Mouse (Mus musculus): ENCODE results near the gene Atp2b2. TPM values are rescaled to one million over a fixed set of nuclear protein-coding genes. Genes with fewer than 3 reads are reported as not detected.

The Atp2b2 gene
- polyA plus RNA-seq, 1 experiment from 2014 or later, result 0.06 TPM

DNA sequence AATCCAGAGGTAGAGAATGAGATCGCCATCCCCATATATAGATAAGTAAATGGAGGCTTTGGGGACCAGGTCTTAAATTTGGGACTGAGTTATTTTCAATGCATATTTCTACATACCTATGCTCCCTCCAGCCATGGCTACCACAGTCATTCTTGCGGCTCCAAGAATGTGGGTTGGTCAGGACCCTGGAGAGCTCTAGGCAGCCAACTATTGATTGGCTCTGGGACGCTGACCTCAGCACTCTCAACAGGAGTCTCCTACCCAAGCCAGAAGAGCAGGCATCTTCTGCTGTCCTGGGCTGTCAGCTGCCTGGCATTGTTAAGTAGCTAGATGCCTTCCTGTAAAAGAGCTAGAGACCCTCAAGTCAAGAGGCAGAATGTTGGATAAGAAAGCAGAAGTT is 79.6 kb downstream of the Atp2b2 start:
- WGBS, result 5% methylated on average over 3 of the region's 3 CpGs
- Histone ChIP-seq H3K27ac (no peak overlapping the region), H3K36me3 (no peaks in the 10 kb centered on the region), H3K9me3 (no peaks in the 10 kb centered on the region), H3K27me3 (ENCODE audit: insufficient read depth, poor library complexity, severe bottlenecking) (peaks cover 8% of the 10 kb centered on the region), H3K4me3 (no peak overlapping the region), H3K4me1 (no peaks in the 10 kb centered on the region)
- peak; percentile 86 for DNase-seq (ENCODE audit: low spot score)

DNA sequence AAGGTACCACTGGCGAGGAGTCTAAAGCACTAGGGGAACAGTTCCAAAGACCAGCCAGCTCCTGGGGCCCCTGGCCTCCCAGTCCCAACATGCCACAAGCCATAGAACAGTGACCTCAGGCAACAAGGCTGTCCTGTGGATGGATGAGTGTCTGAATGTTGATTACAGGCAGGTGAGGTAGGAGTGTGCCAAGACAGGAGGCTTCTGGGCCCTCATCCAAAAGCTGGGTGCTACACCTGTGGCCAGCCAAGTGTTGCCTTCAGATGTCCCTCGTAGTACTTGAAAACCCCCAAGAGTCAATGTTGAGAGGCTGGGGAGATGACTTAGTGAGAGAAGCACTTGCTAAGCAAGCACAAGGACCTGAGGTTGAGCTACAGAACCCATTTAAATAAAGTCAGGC is 80.8 kb downstream of the Atp2b2 start:
- Histone ChIP-seq H3K9me3 (no peaks in the 10 kb centered on the region), H3K36me3 (no peaks in the 10 kb centered on the region), H3K4me1 (peaks cover 2% of the 10 kb centered on the region; the same call in 1 of the 2 replicates), H3K27me3 (ENCODE audit: insufficient read depth, poor library complexity, severe bottlenecking) (peaks cover 15% of the 10 kb centered on the region), H3K27ac (no peak overlapping the region), H3K4me3 (no peak overlapping the region)
- 72% methylated on average over 2 of the region's 2 CpGs for WGBS
- no peak for DNase-seq (ENCODE audit: low spot score)

DNA sequence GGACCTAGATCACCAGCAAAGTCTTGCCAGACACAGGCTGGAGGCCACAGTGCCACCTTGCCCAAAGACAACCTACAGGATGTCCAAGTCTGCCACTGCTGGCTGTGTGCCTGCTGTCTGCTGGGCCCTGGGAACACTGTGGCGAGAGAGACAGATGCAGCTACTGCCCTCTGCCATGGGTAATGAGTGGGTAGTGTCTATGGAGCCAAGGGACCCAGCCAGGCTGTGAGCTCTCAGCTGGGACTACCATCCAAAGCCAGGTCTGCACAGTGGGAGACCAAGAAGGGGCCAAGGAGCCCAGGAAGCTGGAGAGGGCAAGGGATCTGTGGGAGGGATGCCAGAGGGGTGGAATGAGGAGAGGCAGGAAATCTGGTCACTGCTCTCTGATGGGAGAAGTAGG is 83.1 kb downstream of the Atp2b2 start:
- Histone ChIP-seq H3K9me3 (no peaks in the 10 kb centered on the region), H3K27ac (no peak overlapping the region), H3K36me3 (no peaks in the 10 kb centered on the region), H3K4me1 (peaks cover 4% of the 10 kb centered on the region; the same call in 1 of the 2 replicates), H3K4me3 (no peak overlapping the region), H3K27me3 (ENCODE audit: insufficient read depth, poor library complexity, severe bottlenecking) (peaks cover 16% of the 10 kb centered on the region)
- WGBS, result 59% methylated on average over 1 of the region's 1 CpGs
- DNase-seq (ENCODE audit: low spot score), result no peak

DNA sequence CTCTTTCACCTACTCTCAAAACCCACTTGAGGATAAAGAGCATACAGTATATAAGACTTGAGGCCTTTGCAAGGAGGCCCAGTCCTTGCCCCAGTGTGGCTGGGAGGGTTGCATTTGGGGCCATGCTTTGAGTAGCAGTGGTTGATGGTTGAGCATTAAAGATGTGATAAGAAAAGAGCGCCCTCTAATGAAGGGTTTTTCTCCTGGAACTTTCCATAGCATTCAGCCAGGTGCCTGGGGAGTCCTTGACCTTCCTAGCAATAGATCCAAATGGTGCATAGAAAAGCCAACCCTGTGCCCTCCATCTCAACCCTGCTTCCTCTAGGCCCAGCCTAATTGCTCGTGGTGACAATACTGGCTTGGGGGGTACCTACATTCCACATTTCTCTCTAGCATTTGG is 83.7 kb downstream of the Atp2b2 start:
- H3K27ac ChIP-seq, result no peak overlapping the region
- no peak for DNase-seq (ENCODE audit: low spot score)
- no peak overlapping the region for H3K4me3 ChIP-seq
- H3K36me3 ChIP-seq, result no peaks in the 10 kb centered on the region
- 56% methylated on average over 2 of the region's 2 CpGs for WGBS
- H3K27me3 ChIP-seq (ENCODE audit: insufficient read depth, poor library complexity, severe bottlenecking), result peaks cover 16% of the 10 kb centered on the region
- H3K4me1 ChIP-seq, result peaks cover 4% of the 10 kb centered on the region; the same call in 1 of the 2 replicates
- no peaks in the 10 kb centered on the region for H3K9me3 ChIP-seq

DNA sequence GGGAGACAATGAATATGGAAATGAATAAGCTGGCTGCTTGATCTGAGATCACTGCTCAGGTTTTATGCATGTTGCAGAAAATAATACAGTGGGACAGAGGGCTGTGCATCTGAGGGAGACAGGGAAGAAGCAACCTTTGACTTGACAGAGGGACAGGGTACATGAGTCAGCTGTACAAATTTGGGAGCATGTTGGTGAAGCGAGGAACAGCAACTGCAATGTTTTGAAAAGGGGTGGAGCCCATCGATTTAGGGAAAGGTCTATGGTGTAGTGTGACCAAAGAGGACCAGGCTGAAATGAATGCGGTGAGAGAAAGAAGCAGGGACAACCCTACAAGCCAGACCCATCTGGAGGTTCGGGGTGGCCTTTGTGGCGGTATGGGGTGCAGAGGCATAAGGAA is 84.4 kb downstream of the Atp2b2 start:
- 73% methylated on average over 5 of the region's 5 CpGs for WGBS
- no peak overlapping the region for H3K4me3 ChIP-seq
- no peak for DNase-seq (ENCODE audit: low spot score)
- H3K27ac ChIP-seq, result no peak overlapping the region
- no peaks in the 10 kb centered on the region for H3K9me3 ChIP-seq
- peaks cover 4% of the 10 kb centered on the region; the same call in 1 of the 2 replicates for H3K4me1 ChIP-seq
- peaks cover 16% of the 10 kb centered on the region for H3K27me3 ChIP-seq (ENCODE audit: insufficient read depth, poor library complexity, severe bottlenecking)
- no peaks in the 10 kb centered on the region for H3K36me3 ChIP-seq

DNA sequence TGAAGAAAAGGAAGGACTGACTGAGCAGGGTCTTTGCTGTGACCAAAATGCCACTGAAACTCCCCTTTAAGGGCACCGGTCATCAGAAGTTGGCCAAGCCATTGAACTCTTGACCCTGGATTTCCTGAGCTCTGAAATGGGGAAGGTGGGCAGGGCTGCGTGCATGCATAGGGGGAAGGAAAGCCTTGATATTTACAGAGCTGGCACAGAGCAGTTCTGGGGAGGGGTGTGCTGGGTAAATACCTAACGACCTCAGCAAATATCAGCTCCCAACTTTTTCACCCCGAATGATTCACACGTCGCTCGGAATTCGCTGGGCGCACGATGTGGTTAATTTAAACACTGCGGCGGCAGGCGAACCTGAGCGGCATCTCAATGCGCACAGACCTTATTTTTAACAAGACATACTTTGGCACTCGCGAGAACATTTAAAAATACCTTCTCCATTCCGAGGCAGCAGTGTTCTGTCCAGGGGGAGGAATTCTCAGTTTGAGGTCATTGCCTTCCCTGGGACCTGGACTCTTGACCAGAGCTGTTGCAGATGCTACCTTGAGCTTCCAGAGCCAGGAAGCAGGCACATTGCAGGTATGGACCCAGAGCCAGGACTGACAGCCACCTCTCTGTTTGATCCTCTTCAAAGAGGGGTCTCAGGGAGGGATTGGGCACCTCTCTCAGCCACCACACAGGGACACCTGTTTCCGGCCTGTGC is 85.0 kb downstream of the Atp2b2 start:
- Histone ChIP-seq H3K4me1 (peaks cover 4% of the 10 kb centered on the region; the same call in 1 of the 2 replicates), H3K27me3 (ENCODE audit: insufficient read depth, poor library complexity, severe bottlenecking) (peaks cover 16% of the 10 kb centered on the region), H3K27ac (no peak overlapping the region), H3K4me3 (no peak overlapping the region), H3K9me3 (no peaks in the 10 kb centered on the region), H3K36me3 (no peaks in the 10 kb centered on the region)
- WGBS, result 81% methylated on average over 19 of the region's 19 CpGs
- no peak for DNase-seq (ENCODE audit: low spot score)

DNA sequence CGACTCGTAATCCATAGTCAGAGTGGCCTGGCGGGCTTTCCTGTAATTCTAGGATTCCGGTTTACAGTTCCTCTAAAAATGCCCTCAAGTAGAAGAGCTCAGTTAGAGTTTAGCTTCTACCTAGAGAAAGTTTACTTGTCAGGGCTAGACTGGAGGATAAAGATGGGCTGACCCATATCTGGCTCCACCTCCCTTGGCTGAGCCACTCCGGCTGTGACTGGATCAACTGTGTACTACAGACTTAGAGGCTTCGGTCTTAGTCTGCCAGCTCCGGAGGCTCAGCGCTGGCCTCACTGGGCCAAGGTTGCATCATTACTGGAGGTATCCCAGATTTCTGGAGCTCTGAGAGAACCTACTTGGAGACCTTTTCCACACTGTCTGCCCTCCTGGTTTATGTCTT is 94.9 kb downstream of the Atp2b2 start:
- H3K36me3 ChIP-seq, result no peaks in the 10 kb centered on the region
- H3K27ac ChIP-seq, result no peak overlapping the region
- H3K27me3 ChIP-seq (ENCODE audit: insufficient read depth, poor library complexity, severe bottlenecking), result peaks cover 6% of the 10 kb centered on the region; the same call in 1 of the 2 replicates
- no peak for DNase-seq (ENCODE audit: low spot score)
- 85% methylated on average over 8 of the region's 8 CpGs for WGBS
- H3K9me3 ChIP-seq, result no peaks in the 10 kb centered on the region
- H3K4me3 ChIP-seq, result no peak overlapping the region
- no peaks in the 10 kb centered on the region for H3K4me1 ChIP-seq

DNA sequence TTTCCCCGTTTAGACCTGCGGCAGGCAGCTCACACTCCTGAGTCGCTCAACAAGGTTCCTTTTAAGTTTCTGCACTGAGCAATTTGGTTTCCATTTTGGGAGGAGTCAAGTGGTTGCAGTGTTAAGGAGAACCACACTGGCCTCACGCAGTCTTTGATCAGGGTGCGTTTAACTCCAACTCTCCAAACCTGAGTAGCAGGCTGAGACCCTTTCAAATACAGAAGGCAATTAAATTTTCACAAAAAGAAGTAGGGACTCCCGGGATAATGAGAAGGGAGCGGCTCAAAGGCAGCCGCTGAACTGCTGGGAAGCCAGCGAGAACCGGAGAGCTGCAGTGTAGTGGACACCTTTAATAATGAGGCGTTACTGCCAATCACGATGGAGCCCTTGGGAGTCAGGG is 100.1 kb downstream of the Atp2b2 start:
- no peaks in the 10 kb centered on the region for H3K9me3 ChIP-seq
- H3K4me3 ChIP-seq, result no peak overlapping the region
- H3K4me1 ChIP-seq, result no peaks in the 10 kb centered on the region
- peaks cover 18% of the 10 kb centered on the region; the same call in 1 of the 2 replicates for H3K27me3 ChIP-seq (ENCODE audit: insufficient read depth, poor library complexity, severe bottlenecking)
- no peaks in the 10 kb centered on the region for H3K36me3 ChIP-seq
- WGBS, result 56% methylated on average over 12 of the region's 12 CpGs
- H3K27ac ChIP-seq, result no peak overlapping the region
- DNase-seq (ENCODE audit: low spot score), result no peak

DNA sequence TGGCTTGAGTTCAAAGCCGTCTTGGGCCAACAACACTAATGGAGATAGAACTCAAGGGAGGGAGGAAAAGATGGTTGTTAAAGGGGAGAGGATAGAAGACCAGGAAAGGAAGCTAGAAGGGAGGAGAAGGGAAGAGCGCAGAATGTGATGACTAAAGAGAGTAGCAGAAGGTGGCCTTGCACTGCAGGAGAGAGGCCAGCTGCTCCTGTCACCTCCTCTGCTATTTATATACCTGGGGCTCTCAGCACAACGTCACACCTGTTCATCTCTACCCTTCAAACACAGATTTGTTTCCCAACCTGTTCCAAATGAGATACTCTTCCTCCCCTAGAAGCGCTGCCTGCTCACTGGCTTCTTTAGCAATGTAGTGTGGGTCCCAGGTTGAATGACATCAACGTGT is 101.1 kb downstream of the Atp2b2 start:
- Histone ChIP-seq H3K4me1 (no peaks in the 10 kb centered on the region), H3K27me3 (ENCODE audit: insufficient read depth, poor library complexity, severe bottlenecking) (peaks cover 18% of the 10 kb centered on the region; the same call in 1 of the 2 replicates), H3K9me3 (no peaks in the 10 kb centered on the region), H3K36me3 (no peaks in the 10 kb centered on the region), H3K4me3 (no peak overlapping the region), H3K27ac (no peak overlapping the region)
- WGBS, result 72% methylated on average over 5 of the region's 5 CpGs
- DNase-seq (ENCODE audit: low spot score), result no peak

DNA sequence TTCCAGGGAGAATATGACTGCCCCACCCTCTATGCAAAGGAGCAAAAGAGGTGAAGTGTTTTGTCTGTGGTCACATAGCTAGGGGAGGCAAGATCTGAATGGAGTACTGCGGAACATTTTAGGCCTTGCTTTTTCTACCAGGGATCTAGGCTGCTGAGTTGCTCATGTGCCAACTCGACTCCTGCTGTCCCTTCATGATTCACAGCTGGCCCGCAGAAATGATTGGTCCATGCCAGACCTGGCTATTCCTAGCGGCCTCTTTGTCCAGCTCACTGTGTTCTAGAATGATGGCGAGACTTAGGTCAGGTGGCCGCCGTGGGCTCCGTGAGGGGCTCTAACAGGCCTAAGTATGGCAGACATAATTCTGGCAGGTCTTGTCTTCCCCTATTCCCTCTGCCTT is 103.0 kb downstream of the Atp2b2 start:
- H3K4me1 ChIP-seq, result no peaks in the 10 kb centered on the region
- no peak overlapping the region for H3K4me3 ChIP-seq
- H3K36me3 ChIP-seq, result no peaks in the 10 kb centered on the region
- no peak overlapping the region for H3K27ac ChIP-seq
- no peak for DNase-seq (ENCODE audit: low spot score)
- H3K9me3 ChIP-seq, result no peaks in the 10 kb centered on the region
- WGBS, result 90% methylated on average over 8 of the region's 8 CpGs
- H3K27me3 ChIP-seq (ENCODE audit: insufficient read depth, poor library complexity, severe bottlenecking), result peaks cover 23% of the 10 kb centered on the region; the same call in 1 of the 2 replicates

DNA sequence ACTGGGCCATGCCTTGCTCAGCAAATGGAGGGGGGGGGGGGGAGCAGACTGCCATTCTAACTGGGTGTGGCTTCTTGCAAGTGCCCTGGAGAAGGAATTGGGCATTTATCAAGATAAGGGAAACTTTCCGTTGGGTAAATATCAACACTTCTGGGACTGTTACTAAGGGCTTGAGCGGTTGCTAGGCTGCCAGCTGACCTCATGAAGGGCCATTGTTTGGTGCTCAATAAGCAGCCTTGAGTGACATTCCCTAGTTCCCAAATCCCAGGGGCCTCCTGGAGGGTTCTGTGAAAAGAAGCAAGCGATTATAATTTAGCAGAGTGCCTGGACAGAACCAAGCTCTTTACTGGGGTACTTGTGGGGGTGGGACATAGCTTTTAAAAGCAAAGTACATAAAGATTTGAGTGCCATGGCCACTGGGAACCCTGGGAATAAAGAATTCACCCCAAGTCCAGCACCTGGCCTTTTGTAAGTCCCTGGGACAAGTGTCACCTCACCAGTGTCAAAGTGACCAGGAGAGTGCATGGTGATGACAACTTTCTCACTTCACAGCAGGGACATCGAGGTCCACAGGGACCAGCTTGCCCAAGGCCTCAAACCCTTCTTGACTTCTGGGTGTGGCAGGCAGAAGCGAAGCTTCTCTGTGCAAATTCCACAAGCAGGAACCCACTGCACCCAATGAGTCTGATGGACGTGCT is 105.5 kb downstream of the Atp2b2 start:
- 54% methylated on average over 6 of the region's 6 CpGs for WGBS

DNA sequence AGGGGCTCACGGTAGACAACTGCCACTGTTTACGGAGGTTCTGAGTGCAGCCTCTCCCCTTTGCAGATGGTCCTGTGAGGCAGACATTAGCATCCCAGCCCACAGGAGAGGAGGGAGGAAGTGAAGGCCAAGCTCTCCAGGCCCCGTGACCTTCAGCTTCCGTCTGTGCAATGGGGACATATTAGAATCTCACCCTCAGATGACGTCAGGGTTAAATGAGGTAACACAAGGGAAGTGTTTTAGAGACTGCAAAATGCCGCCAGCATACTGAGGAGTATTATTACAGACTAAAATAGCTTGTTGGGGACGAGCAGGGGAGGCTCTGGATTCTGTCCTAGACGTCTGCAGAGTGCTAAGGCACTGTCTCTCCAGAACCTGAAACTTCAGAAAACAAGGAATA is 106.3 kb downstream of the Atp2b2 start:
- Histone ChIP-seq H3K27ac (no peak overlapping the region), H3K4me3 (no peak overlapping the region), H3K27me3 (ENCODE audit: insufficient read depth, poor library complexity, severe bottlenecking) (peaks cover 19% of the 10 kb centered on the region; the same call in 1 of the 2 replicates), H3K36me3 (no peaks in the 10 kb centered on the region), H3K4me1 (no peaks in the 10 kb centered on the region), H3K9me3 (no peaks in the 10 kb centered on the region)
- 59% methylated on average over 8 of the region's 8 CpGs for WGBS
- DNase-seq (ENCODE audit: low spot score), result no peak

More for the DNA sequence above, 105.5 kb downstream of the Atp2b2 start:
- H3K27ac ChIP-seq, result no peak overlapping the region
- H3K4me3 ChIP-seq, result no peak overlapping the region
- no peak for DNase-seq (ENCODE audit: low spot score)
- no peaks in the 10 kb centered on the region for H3K36me3 ChIP-seq
- no peaks in the 10 kb centered on the region for H3K4me1 ChIP-seq
- no peaks in the 10 kb centered on the region for H3K9me3 ChIP-seq
- H3K27me3 ChIP-seq (ENCODE audit: insufficient read depth, poor library complexity, severe bottlenecking), result peaks cover 19% of the 10 kb centered on the region; the same call in 1 of the 2 replicates

DNA sequence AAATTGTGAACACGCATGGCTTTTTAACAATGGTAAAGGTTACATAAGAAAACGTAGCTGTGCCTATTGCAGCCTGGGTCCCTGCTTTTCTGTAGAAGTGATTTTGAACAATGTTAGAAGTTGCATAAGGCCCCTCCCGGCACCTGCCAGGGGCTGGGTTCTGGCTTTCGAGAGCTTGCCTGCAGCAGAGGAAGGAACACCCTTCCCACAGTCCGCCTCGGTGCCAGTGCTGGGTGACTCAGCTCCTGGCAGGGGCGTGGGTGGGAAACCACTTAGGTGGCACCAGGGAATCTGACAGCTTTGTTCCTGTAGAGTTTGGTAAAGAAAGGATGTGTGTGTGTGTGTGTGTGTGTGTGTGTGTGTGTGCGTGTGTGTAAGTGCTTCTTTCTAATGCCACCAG is 107.7 kb downstream of the Atp2b2 start:
- 84% methylated on average over 8 of the region's 8 CpGs for WGBS
- no peak for DNase-seq (ENCODE audit: low spot score)
- Histone ChIP-seq H3K4me3 (no peak overlapping the region), H3K9me3 (no peaks in the 10 kb centered on the region), H3K27ac (no peak overlapping the region), H3K27me3 (ENCODE audit: insufficient read depth, poor library complexity, severe bottlenecking) (peaks cover 12% of the 10 kb centered on the region; the same call in 1 of the 2 replicates), H3K36me3 (no peaks in the 10 kb centered on the region), H3K4me1 (no peaks in the 10 kb centered on the region)

Measured in heart, embryonic 10.5 days (tissue).